Mouse (Mus musculus): ENCODE measurements around the gene Padi1.

The Padi1 gene

DNA sequence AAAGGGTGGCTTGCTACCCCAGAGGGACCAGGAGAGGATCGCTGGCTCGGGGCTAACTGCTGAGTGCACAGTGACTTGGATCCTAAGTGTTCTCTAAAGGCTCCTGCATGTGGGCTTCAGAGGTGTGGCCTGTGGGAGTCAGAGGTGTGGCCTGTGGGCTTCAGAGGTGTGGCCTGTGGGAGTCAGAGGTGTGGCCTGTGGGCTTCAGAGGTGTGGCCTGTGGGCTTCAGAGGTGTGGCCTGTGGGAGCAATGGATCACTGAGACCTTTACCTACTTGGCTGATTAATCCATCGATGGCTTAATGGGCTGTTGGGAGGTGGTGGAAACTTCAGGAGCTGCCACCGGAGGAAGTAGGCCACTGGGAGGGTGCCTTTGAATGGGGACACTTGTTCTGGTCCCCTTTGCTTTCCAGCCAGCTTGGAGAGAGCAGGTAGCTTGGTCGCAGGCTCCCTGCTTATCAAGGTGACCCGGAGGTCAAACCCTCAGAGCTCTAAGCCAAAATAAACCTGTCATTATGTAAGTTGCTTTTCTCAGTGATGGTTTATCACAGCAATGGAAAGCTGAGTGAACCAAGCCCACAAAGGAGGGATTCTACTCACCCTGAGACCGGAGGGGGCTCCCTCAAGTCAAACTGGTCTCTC, 14.7 kb upstream of the Padi1 start:
- no peak for DNase-seq

DNA sequence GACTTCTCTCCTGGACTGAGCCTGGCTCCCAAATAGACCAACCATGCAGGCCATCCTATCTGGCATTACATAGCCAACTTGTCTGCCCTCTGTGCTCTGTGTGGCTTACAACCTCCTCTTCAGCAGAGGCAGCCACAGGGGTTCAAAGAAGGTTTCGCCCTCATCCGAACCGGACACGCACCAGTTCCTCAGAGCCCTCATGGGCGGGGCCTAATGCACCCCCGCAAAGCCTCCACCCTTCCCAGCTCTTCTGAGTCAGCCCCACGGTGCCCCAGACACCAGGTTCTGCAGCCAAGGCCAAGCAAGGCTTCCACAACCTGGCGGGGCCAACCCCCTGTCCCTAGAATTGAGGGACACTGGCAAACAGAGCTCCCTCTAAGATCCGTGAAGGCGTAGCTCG, 13.7 kb upstream of the Padi1 start:
- no peak for DNase-seq

DNA sequence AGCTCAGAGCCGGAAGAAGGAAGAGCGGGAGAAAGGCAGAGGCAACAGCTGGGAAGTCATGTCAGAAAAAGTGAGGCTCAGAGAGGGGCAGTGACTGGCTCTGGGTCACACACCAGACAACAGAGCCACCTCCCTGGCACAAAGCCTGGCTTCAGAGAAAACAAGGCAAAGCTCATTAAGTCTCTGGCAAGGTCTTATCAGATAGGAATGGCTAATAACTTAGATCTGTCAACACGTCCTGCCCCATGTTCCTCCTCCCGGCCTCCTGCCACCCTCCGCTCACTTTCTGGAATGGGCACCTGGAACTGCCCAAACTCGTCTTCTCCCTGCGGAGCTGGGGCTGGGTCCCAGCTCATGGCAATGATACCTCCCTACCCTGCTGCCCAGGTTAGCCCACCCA, 12.2 kb upstream of the Padi1 start:
- no peak for DNase-seq

DNA sequence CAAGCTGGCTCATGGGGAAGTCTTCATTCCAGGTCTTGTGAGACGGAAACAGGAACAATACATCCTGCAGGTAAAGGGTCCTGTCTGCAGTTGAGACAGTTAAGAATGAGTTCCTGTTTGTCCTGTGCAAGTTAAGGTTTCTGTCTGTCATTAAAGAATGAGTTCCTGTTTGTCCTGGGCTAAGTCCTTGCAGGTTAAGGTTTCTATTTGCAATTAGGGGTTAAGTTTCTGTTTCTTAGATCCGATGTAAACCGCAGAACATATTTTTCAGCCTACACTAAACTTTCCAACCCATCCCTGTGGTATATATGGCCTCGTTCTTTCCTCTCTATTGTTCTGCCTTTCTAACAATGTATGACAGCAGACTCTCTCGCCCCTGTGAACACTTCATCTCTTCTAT, 11.5 kb upstream of the Padi1 start:
- DNase-seq = no peak

DNA sequence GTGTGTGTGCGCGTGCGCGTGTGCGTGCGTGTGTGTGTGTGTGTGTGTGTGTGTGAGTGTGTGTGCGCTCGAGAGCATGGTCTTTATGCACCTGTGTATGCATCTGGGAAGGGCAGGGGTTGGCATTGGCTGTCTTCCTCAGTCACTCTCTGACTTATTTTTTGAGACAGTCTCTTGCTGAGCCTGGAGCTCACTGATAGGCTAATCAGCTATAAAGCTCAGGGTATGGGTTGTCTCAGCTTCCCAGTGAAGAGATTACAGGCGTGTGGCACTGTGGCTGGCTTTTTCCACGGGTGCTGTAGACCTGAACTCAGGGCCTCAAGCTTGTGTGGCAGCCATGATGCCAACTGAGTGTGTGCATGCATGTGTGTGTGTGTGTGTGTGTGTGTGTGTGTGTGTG, 9.6 kb upstream of the Padi1 start:
- DNase-seq = no peak

DNA sequence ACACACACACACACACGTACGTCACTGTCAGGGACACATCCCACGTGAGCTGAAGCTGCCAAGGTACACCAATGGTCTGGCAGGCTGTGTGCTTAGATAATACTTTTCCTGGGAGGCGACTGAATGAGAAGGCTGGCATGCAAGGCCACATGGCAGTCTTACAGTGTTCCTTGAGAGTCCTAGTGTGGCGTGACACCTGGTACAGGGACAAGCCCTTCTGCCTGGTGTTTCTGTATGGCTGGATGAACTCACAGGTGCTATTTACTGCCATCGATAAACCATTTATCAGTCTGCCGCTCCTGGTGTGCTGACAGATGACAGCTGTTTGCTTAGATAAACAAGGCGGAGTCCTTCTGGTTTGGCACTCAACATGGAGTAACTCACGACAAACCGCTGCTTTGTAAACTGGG, 8.9 kb upstream of the Padi1 start:
- no peak for DNase-seq

DNA sequence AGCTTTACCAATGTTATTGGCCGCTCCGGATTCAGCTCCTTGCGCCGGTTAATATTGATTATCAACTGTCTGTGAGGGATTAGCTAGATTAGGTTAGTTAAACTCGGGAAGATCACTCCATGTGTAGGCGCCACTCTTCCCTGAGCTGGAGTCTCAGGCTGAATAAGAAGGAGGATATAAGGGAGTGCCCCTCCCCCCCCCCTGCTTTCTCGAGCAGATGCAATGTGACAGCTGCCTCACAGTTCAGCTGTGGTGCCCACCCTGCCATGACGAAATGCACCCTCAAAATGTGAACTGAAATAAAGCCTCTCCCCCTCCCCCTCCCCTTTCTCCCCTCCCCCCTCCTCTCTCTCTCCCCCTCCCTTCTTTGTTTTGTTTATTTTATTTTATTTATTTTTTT, 8.0 kb upstream of the Padi1 start:
- no peak for DNase-seq

DNA sequence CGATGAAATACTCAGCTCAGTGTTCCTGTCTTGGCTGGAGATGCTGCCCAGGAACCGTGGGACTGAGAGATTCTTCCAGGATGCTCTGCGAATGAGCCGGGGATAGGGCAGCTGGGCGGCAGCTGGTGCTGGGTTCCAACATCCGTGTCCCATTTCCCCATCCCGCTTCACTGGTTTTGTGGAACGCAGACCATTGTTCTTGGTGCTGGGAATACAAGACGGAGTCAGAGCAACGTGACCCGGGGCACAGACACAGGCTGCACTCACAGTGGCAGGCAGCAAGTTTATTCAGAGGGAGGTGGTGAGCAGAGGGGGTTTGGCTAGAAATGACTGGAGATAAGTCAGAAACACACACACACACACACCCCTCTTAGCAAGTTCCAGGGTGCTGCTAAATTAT, 3.7 kb upstream of the Padi1 start:
- no peak for DNase-seq

DNA sequence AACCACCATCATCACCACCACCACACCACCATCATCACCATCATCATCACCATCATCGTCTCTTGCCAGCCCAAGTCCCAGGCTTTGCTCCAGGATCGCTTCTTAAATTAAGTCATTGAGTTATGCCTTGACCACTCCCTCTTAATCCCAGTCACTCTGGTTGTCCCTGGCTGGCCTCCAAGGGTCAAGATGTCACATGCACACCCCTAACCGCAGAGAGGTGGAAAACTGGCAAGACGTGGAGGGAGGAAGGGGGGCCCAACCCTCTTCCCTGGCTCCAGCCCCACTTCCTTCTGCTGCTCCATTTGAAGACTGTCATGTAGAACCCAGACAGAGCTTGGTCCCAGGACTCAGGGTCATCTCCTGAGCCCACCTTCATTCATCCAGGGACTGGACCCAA, 587 bp downstream of the Padi1 start:
- no peak for DNase-seq

DNA sequence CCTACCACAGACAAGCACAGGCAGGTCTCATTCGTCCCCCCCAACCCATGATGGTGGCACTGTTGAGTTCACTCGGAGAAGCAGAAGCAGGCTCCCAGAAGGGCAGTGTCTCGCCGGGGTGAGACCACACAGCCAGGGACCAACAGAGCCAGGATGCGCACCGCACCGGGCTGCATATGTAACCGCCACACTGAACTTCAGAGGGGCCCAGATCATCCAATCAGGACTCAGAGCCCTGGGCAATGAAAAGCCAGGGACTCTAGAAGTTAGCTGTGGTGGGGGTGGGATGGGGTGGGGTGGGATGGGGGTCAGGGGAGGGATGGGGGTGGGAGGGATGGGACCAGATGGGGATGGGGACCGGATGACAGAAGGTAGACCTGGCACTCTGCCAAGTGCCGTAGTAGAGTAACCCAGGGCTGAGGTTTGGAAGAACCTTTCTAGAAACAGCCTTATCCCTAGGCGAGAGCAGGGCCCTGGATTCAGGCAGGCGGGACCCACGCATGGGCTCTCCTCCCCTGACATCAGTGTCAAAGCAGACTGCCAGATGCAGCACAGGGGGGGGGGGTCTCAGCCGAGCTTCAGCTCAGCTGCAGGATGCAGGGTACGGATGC, 1.8 kb downstream of the Padi1 start:
- no peak for DNase-seq

DNA sequence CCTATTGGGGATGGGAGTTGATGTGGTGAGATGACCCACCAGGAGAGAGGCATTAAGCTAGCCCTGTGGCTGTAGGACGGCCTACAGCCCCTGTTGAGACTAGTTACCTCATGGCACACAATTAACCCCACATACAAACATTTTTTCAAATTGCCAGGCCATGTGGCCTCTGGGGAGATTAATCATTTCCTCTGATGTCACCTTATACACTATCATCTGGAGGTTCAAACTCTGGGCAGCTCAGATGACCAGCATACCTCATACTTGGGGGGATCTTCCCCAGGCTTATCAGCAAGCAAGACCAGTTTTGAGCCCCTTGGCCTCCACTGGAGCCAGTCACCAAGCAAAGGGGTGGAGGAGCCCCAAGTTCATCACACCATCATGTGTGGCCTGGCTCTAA, 2.7 kb downstream of the Padi1 start:
- no peak for DNase-seq

DNA sequence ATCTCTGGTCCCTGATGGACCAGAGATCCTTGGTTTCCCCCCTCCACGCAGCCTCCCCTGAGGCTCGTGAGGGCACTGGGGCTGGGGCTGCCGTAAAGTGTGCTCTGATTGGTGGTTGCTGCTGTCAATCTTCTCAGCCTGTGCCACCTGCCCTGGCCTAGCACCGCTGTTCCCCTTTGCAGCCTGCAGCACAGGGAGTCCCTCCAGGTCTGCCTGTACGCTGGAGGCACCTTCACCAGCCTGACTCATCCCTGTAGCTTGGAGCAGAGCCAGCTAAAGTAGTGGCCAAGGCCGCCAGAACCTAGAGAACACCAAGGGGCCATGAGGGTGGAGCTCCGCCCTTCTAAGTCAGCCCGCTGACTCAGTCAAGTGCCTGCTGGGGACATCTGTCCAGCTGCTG, 7.7 kb downstream of the Padi1 start:
- no peak for DNase-seq

DNA sequence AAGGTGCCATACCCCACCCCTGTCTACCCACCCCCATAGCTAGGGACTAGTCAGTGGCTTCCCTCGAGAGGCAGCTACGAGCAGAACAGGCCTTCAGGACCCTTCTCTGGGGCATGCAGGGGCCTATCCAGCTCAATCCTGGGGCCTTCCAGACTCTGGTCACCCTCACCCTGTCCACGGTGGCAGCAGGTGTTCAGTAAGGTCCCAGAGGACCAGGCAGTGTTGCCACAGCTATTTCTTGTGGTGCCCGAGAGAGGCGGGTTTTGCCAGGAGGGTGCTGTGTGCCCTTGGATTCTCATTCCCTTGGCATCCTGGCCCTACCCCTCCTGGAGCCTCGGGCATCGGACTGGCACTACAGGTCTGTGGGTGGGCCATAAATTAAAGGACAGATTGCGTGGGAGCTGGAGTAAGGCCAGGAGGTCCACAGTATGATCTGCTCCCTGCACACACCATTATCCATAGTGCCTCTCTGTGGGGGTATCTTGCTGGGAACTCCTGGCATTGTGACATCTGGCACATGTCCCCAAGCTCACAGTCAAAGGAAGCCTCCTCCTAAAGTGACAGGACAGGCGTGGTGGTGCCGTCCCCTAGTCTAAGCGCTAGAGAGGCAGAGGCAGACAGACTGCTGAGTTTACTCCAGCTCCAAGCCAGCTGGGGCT, 9.2 kb downstream of the Padi1 start:
- no peak for DNase-seq

DNA sequence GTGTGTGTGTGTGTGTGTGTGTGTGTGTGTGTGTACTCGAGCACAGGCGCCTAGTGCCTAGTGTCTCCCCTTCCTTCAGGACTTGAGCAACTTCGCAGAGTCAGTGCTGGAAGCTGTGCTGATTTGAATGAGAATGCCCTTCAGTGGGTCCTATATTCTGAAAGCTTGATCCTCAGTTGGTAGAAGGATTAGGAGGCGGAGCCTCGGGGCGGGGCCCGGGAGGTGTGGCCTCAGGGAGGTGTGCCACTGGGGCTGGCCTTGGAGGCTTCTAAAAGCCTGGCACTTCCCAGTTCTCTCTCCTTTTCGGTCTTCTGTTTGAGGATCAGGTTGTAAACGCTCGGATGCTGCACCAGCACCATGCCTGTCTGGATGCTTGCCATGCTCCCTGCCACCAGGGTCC, 9.9 kb downstream of the Padi1 start:
- no peak for DNase-seq

DNA sequence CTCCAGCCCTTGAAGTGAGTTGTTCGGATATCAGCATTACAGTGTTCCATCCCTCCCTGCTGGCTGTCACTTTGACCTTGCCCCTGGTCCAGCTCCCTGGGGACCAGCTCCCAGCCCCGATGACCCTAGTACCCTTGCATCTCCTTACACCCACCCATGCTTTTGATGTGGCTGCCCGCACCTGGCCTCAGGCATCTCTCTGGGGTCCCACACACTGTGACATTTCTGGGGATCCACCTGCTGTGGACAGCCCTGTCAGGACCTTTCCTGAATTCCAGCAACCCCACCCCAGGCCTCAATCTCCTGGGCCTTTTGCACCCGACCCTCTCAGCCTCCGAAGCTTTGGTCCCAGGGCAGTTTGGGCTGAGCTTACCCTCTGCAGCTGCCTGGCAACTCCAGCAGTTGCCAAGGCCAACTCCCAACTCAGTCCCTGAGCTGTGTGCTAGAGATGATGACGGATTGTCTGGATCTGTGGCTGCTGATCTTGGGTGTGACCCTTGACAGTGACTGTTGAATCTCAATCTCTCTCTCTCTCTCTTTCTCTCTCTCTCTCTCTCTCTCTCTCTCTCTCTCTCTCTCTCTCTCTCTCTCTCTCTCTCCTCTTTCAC, 11.1 kb downstream of the Padi1 start:
- no peak for DNase-seq

DNA sequence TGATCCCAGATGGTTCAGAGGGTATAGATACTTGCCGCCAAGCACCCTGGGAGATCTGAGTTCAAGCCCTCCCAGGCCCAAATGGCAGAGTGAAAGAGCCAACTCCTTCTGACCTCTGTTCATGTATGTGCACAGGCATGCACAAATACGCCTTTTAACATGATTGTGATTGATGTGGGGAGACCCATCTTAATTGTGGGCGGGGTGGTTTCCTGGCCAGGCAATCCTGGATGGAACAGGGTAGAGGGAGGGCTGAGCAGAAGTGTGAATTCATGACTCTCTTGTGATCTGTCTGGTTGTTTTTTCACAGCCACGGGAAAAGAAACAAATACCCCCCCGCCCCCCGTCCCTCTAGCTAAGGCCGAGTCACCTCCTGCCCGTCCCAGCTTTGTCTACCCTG, 12.8 kb downstream of the Padi1 start:
- DNase-seq = no peak

DNA sequence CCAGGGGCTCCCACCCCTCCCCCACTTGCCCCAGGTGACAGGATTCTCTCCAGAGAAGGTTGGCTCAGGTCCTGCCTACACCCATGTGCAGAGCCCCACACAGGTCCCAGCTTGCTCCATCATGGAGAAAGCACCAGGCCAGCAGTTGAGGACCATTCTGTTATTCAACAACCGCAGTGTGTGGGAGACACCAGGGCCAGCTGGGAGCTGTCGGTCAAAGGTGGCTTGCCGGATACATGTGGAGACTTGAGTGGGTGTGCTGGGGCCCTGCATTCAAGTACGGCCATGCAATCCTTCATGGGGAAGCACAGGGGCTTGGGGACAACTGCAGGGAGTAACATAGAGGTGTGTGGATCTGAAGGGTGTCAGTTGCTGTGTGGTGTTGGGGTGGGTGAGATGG, 13.8 kb downstream of the Padi1 start:
- no peak for DNase-seq

DNA sequence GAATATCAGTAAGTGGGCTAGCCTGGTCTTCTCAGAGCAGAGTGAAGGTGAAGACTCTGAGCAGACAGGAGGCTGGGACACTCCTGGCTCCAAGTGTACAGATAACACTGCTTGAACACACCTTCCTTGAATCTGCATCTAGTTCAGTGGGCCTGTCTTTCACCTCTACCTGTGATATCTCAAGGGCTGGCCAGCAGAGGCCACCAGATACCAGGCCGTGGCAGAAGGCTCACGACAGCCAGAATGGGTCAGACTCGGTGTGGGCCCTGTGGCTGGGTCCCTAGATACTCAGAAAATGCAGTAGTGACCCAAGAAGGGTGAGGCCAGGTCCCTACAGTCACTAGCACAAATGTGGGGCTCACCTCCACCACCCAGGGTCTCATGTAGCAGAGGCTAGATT, 18.3 kb downstream of the Padi1 start:
- DNase-seq = no peak

DNA sequence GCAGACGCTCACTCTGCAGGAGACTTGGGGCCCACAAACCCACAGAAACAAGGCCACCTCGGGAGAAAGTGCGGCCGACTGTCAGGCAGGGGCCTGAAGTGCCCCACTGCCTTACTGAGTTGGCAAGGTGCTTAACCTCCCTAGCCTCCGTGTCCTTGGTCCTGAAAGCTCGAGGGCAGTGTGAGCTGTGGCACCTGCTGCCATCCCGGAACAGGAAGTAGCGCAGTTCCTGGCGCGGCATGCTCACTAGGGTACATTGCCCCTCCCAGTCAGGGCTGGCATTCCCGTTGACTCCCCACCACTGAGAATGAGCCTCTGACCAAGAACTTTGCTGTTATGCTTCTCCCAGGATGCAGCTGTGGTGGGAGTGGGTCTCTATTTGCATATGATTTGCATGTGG, 19.6 kb downstream of the Padi1 start:
- no peak for DNase-seq

DNA sequence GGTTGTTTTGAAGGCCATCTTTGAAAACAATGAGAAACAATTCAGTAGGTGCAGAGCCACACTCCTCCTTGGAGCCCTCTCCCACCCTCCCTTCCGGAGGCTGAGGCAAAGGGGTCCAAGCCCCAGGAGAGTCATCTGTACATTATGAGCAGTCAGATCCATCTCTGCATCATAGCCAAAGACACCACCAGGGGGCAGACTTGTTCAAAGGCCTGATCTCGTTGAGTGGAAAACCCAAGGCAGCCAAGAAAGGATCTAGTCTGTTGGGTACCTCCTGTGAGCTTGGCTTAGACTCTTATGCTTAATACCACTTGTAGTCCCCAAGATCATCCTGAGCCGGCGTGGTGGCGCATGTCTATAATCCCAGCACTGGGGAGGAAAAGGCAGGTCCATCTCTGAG, 23.6 kb downstream of the Padi1 start:
- DNase-seq = peak; percentile 51

DNA sequence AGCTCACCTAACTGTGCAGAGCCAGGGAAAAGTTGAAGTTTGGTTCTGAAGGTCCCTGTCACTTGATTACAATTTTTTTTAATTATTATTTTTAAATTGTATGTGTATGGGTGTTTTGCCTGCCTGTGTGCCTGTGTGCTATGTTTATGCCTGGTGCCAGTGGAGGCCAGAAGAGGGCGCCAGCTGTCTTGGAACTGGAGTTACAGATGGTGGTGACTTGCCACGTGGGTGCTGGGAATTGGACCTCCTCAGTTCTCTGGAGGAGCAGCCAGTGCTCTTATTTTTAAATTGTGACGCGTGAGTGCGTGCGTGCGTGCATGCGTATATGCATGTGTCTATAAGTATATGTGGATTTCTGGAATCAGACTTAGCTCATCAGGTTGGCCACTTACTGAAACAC, 28.2 kb downstream of the Padi1 start:
- no peak for DNase-seq

DNA sequence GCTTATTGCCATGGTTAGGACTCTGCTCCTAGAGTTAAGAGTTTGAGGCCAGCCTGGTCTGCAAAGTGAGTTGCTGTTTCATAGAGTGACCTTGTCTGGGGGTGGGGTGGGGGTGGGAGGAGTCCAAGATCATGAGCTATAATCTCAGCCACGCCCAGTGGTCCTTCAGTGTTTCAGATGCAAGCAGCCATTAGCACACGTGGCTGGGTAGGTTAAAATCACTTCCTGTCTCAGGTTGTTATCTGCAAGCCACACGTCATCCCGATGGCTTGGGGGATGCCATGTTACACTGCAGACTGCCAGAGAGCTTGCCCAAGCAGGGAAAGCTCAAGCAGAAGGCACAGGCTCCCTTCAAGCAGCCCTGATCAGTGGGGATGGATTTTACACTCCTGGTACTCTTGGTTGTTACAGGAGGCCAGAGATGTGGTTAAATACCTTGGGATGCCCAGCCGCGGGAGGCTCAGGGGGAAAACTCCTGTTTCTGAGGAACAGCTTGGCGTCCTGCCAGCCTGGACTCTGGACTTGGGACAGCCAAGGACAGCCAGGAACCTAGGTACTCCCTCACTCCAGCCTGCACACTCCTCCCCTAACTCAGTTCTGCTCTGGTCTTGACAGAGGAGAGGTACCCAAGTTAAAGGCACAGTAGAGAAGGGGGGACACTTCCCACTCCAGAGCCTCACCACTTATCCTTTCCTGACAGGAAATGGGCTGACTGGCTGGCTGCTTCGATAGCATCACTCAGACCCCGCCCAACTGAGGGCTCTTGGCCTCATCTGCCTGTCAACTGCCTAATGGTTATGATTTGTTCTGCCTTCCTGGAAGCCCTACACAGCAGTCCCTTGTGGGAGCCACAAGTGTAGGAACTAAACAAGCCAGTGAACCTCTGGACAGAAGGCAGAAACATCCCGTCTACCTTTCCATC, 29.3 kb downstream of the Padi1 start:
- DNase-seq = no peak

DNA sequence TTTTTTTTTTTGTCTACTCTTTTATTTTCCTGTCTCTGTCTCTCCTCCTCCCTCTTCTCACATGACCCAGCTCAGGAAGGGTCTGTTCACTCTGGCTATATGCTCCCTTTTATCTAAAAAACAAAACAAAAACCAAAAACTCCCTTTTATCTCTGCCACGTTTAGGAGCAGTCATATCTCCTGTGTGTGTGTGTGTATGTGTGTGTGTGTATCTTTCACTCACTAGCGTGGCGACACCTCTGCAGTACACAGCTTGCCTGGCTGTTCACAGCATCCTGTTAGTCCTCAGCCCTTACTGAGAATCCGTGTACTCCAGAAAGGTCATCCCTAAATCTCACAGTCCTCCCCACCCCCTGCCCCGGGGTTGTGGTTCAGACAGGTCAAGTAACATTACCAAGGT, 30.1 kb downstream of the Padi1 start:
- no peak for DNase-seq

Measured in layer of hippocampus, adult 9-11 months (tissue).